Mouse (Mus musculus): ENCODE data around the gene Serpina3a.

DNA sequence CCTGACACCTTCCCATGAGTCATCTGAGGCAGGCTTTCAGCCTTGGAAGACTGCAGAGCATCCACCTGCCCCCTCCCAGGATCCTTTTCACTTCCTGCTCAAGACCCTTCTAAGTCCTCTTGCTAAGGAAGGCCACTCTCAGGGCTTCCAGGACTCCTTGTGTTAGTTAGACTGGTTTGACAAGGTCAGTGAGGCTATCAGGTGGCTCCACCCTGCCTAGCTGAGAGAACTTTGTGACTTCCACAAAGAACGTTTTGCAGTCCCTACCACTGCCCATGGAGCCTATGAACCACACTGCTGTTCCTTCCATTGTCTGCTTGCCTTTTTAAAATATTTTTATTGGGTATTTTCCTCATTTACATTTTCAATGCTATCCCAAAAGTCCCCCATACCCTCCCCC, 40.8 kb upstream of the Serpina3a start:
- no peak for TF ChIP-seq CTCF (conservative IDR thresholded peaks at IDR 0.05; ENCODE audit: low read length)
- no peak for TF ChIP-seq POU5F1 (IDR thresholded peaks at IDR 0.05; ENCODE audit: borderline replicate concordance, low read length)
- no peak for TF ChIP-seq NANOG (IDR thresholded peaks at IDR 0.05; ENCODE audit: borderline replicate concordance, low read length)
